Mouse (Mus musculus) gastrocnemius, adult 2 months (tissue): ENCODE measurements at regions not wholly inside any gene's neighbourhood (a gene's known extent, or its start where the extent isn't known, plus 50 kb on each side); places are given as distances from the start of the nearest gene placed in this dataset.

ENCODE experiments used
- DNase-seq: peaks from one replicate; pipeline ENCODE4 v3.0.0; 2022
- H3K27ac ChIP-seq: fragments of 200-600 bp; 2 replicates; pipeline ENCODE4 v1.8.1; 2022; ENCODE audit warnings: mild to moderate bottlenecking
- H3K4me3 ChIP-seq: fragments of 200-600 bp; 2 replicates; pipeline ENCODE4 v1.8.1; 2022; ENCODE audit warnings: mild to moderate bottlenecking, moderate library complexity
- CTCF ChIP-seq: fragments of 200-600 bp; IDR thresholded peaks from 2 replicates; pipeline ENCODE4 v1.8.1; 2022; ENCODE audit warnings: antibody characterized with exemption, mild to moderate bottlenecking, moderate library complexity
- intact Hi-C: fragments of 180-260 bp; cut with DNase I; formaldehyde crosslinking; loops from one replicate; pipeline ENCODE4 v1.15.1; 2025

DNA sequence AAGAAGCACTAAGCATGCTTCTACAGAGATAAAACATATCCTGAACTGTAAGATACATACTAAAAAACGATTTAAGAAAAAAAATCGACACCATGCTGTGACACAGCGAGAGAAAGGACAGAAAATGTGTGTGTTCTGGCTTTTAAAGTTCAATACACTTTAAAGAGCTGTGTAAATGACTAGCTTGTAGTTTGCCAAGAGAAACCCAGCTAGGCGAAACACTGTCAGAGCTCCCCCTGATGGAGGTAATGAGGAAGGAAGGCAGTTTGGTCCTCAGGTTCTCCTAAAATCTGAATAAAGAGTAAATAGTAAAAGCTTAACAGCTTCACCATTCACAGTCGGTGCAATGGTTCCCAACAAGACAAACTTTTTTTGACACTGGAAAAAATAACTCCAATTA is 67.1 kb upstream of the Gabrg2 start:
- Histone ChIP-seq H3K4me3 (no peak overlapping the region), H3K27ac (no peak overlapping the region)
- peak; percentile 33; the same call in 1 of the 2 replicates for TF ChIP-seq CTCF
- no peak for DNase-seq
- intact Hi-C loops, result no loop called here

DNA sequence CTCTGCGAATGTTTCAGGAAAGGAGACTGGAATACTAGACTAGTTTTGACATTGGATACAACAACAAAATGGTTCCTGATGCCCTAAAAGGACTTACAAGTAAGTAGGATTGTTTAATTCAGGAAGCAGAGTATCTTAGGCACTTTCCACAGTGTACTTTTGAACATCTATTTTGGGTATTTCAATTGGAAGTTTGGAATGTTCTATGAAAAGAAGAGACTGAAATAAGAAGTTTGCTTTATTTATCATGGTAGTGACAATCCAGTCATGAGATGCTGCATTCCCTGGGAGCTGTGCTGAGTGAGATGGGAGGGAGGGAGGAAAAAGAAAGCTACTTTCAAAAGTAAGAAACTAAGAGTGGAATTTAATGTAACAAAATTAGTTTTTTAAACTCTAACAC is 50.9 kb upstream of the Gabrg2 start:
- DNase-seq, result no peak
- intact Hi-C loops, result no loop called here

More for the DNA sequence above, 50.9 kb upstream of the Gabrg2 start:
- H3K27ac ChIP-seq, result no peak overlapping the region
- no peak for TF ChIP-seq CTCF
- H3K4me3 ChIP-seq, result no peak overlapping the region
